Mouse (Mus musculus) midbrain, embryonic 16.5 days (tissue): ENCODE results near the gene Nmnat3. TPM values are rescaled to one million over a fixed set of nuclear protein-coding genes. Genes with fewer than 3 reads are reported as not detected.

Experiments used
- ATAC-seq: fragments of 200-750 bp; cut with Nextera tagmentation; 2 replicates; pipeline ENCODE4 v1.8.0; 2017; ENCODE audit warnings: moderate TSS enrichment
- H3K27ac ChIP-seq: fragments of 300-500 bp; sonication (generic); 2 replicates; pipeline ENCODE4 v1.5.1; 2014; ENCODE audit warnings: mild to moderate bottlenecking, low read length, mixed read lengths
- H3K27me3 ChIP-seq: fragments of 300-500 bp; sonication (generic); 2 replicates; pipeline ENCODE4 v1.6.1; 2014; ENCODE audit warnings: low read depth, low read length, mixed read lengths; ENCODE audit not compliant: control insufficient read depth, insufficient read depth
- H3K36me3 ChIP-seq: fragments of 300-500 bp; sonication (generic); 2 replicates; pipeline ENCODE4 v1.6.1; 2014; ENCODE audit warnings: mild to moderate bottlenecking, low read length, moderate library complexity, mixed read lengths; ENCODE audit not compliant: control insufficient read depth, insufficient read depth
- H3K4me1 ChIP-seq: fragments of 300-500 bp; sonication (generic); 2 replicates; pipeline ENCODE4 v1.6.1; 2014; ENCODE audit warnings: mild to moderate bottlenecking, low read length, mixed read lengths; ENCODE audit not compliant: control insufficient read depth, insufficient read depth
- H3K4me2 ChIP-seq: fragments of 300-500 bp; sonication (generic); 2 replicates; pipeline ENCODE4 v1.6.1; 2014; ENCODE audit warnings: mild to moderate bottlenecking, low read length, mixed read lengths
- H3K4me3 ChIP-seq: fragments of 300-500 bp; sonication (generic); 2 replicates; pipeline ENCODE4 v1.5.1; 2014; ENCODE audit warnings: low read depth, mild to moderate bottlenecking, low read length, moderate library complexity, mixed read lengths
- H3K9ac ChIP-seq: fragments of 300-500 bp; sonication (generic); 2 replicates; pipeline ENCODE4 v1.6.1; 2014; ENCODE audit warnings: low read depth, low read length, mixed read lengths
- H3K9me3 ChIP-seq: fragments of 300-500 bp; sonication (generic); replicated peaks from 2 replicates; pipeline ENCODE4 v1.6.1; 2014; ENCODE audit warnings: mild to moderate bottlenecking, low read length, mixed read lengths; ENCODE audit not compliant: control insufficient read depth, poor library complexity, severe bottlenecking
- WGBS: fragments of 180-500 bp; shearing (Covaris S2); extraction: QIAGEN DNeasy Blood & Tissue Kit; methylation state at CpG from one replicate; pipeline ENCODE4 v1.1.7; 2014; 5-methylcytosine and 5-hydroxymethylcytosine counted together
- polyA plus RNA-seq: library from polyadenylated mRNA; unstranded; fragments of >200 nt; fragmentation: Nextera tagmentation; extraction: Ambion mirVana; gene quantifications from 2 replicates; pipeline ENCODE4 v1.2.1, GENCODE M21; 2015

The Nmnat3 gene
- polyA plus RNA-seq, 1 experiment from 2014 or later = 0.98 TPM

DNA sequence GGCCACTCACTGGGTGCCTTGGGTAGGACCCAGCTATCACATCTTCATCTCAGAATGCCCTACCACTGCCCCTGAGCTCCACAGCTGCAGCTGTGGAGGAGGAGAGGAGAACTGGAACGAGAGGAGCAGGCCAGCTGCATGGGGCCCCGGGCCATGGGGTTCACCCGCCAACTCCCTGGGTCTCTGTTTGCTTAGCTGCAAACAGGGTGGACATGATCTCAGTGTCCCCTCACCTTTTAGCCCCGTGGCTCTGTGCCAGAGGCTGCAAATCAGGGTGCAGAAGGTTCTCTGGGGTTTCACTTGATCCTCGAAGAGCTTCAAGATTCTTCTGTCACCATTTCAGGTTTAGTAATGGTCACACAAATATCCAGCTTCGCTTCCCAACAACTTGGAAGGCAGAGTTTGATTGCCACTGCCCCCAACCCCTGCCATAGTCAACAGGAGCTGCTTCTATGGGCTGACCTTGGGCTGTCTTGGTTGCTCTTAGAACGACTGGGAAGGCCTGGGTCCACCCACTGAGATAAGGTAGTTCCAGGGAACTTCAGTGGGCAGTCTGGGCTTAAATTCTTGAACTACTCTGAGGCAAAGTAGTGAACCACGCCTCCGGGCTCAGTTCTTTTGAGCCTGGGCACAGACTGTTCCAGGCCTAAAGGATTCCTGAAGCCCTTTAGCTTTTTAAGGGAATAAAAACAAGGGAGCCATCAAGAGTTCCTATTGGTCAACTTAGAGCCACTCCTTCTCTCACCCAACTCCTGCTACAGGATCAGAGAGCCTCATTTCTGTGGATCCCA is 158.3 kb downstream of the Nmnat3 start:
- Histone ChIP-seq H3K27ac (no peak overlapping the region), H3K27me3 (no peaks in the 10 kb centered on the region), H3K36me3 (no peaks in the 10 kb centered on the region), H3K4me2 (no peak overlapping the region), H3K9me3 (no peaks in the 10 kb centered on the region), H3K9ac (no peak overlapping the region), H3K4me3 (no peak overlapping the region), H3K4me1 (no peaks in the 10 kb centered on the region)
- ATAC-seq = no peak
- 83% methylated on average over 9 of the region's 9 CpGs for WGBS

DNA sequence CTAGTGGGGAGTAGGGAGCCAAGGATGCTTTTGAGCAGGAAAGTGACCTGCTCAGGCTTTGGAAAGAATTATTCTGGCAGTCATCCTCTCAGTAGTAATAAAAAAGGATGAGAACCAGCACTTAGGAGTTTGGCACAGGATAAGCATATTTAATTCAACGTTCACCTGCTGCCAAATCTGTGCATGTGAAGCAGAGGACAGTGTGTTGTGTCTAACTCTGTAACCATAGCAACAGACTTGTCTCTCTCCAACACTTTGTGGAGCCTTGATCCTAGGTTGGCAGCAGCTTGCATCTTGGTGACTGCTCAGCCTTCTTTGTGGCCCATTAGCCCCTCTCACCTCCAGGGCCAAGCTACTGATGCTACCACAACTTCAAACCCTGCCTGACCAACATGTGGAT is 163.7 kb downstream of the Nmnat3 start:
- WGBS = 56% methylated on average over 1 of the region's 1 CpGs
- no peak overlapping the region for H3K4me3 ChIP-seq
- H3K27me3 ChIP-seq = no peaks in the 10 kb centered on the region
- H3K4me2 ChIP-seq = no peak overlapping the region
- H3K9ac ChIP-seq = no peak overlapping the region
- no peak overlapping the region for H3K27ac ChIP-seq
- no peaks in the 10 kb centered on the region for H3K36me3 ChIP-seq
- H3K9me3 ChIP-seq = no peaks in the 10 kb centered on the region
- no peaks in the 10 kb centered on the region; the same call in 1 of the 2 replicates for H3K4me1 ChIP-seq
- ATAC-seq = 0 out of 2 replicates have a peak, but pooled peaks have one; percentile 54

DNA sequence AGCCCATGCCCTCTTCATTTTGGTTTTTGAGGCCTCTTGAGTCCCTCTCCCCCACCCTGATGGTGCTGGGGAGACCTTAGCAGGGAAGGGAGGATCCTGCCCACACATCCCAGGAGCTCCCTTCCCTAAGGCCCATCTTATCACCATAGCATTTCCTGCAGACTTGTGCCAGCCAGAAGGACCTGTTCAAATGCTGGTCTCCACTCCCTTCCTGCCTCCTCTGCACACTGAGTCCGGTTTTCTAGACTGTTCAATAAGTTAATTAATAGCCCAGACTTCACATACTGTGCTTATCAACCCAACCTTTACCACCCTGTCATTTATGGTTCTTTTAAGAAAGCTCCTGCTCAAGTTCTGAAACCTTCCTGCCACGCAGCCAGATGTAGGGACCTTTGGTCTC is 179.5 kb downstream of the Nmnat3 start:
- Histone ChIP-seq H3K9me3 (no peaks in the 10 kb centered on the region), H3K27me3 (no peaks in the 10 kb centered on the region), H3K4me2 (no peak overlapping the region), H3K36me3 (no peaks in the 10 kb centered on the region), H3K27ac (no peak overlapping the region), H3K4me3 (no peak overlapping the region), H3K9ac (no peak overlapping the region), H3K4me1 (no peaks in the 10 kb centered on the region)
- no peak for ATAC-seq
- 73% methylated on average over 2 of the region's 2 CpGs for WGBS

Other genes starting within 250 kb of the Nmnat3 start
- 20.0 and 20.1 TPM in 2 replicates for gene Rbp1, start 135.5 kb downstream of the Nmnat3 start, polyA plus RNA-seq
- gene Rbp2, start 198.7 kb downstream of the Nmnat3 start, polyA plus RNA-seq = not detected in 2 replicates